Mouse (Mus musculus) hindbrain, postnatal 0 days (tissue): Measurements from ENCODE around the gene Slc29a3. TPM values are rescaled to one million over a fixed set of nuclear protein-coding genes. Genes with fewer than 3 reads are reported as not detected.

Experiments
- ATAC-seq: fragments of 200-750 bp; cut with Nextera tagmentation; 2 replicates; pipeline ENCODE4 v1.8.0; 2017; ENCODE audit warnings: mild to moderate bottlenecking, moderate TSS enrichment, moderate library complexity
- DNase-seq: peaks from one replicate; pipeline ENCODE4 v3.0.0-alpha.2; 2015; ENCODE audit warnings: low spot score
- H3K27ac ChIP-seq: fragments of 300-500 bp; sonication (generic); 2 replicates; pipeline ENCODE4 v1.5.1; 2014; ENCODE audit warnings: mild to moderate bottlenecking
- H3K27me3 ChIP-seq: fragments of 300-500 bp; sonication (generic); 2 replicates; pipeline ENCODE4 v1.6.1; 2014; ENCODE audit warnings: low read length, mixed read lengths; ENCODE audit not compliant: insufficient read depth
- H3K36me3 ChIP-seq: fragments of 300-500 bp; sonication (generic); 2 replicates; pipeline ENCODE4 v1.6.1; 2014; ENCODE audit warnings: low read length, mixed read lengths; ENCODE audit not compliant: insufficient read depth
- H3K4me1 ChIP-seq: fragments of 300-500 bp; sonication (generic); 2 replicates; pipeline ENCODE4 v1.6.1; 2014; ENCODE audit warnings: antibody characterized with exemption, low read length, mixed read lengths; ENCODE audit not compliant: insufficient read depth
- H3K4me2 ChIP-seq: fragments of 300-500 bp; sonication (generic); 2 replicates; pipeline ENCODE4 v1.6.1; 2014; ENCODE audit warnings: low read depth, mild to moderate bottlenecking, low read length, moderate library complexity, mixed read lengths
- H3K4me3 ChIP-seq: fragments of 300-500 bp; sonication (generic); 2 replicates; pipeline ENCODE4 v1.5.1; 2014; ENCODE audit warnings: low read length
- H3K9ac ChIP-seq: fragments of 300-500 bp; sonication (generic); replicated peaks from 2 replicates; pipeline ENCODE4 v1.6.1; 2014; ENCODE audit warnings: mild to moderate bottlenecking, low read length, moderate library complexity, mixed read lengths
- H3K9me3 ChIP-seq: fragments of 300-500 bp; sonication (generic); 2 replicates; pipeline ENCODE4 v1.6.1; 2016; ENCODE audit warnings: low read length, mixed read lengths
- CTCF ChIP-seq: IDR thresholded peaks from 2 replicates; pipeline ENCODE4 v1.5.1; 2016; ENCODE audit warnings: antibody characterized with exemption, control low read depth, low read depth
- WGBS: fragments of 180-500 bp; shearing (Covaris S2); extraction: QIAGEN DNeasy Blood & Tissue Kit; methylation state at CpG from one replicate; pipeline ENCODE4 v1.1.7; 2014; 5-methylcytosine and 5-hydroxymethylcytosine counted together
- polyA plus RNA-seq: library from polyadenylated mRNA; unstranded; fragments of >200 nt; fragmentation: Nextera tagmentation; extraction: Ambion mirVana; gene quantifications from 2 replicates; pipeline ENCODE4 v1.2.1, GENCODE M21; 2015
- total RNA-seq: library from RNA; depleted of rRNA; stranded (reverse); fragments of >200 nt; gene quantifications from 2 replicates; pipeline ENCODE4 v1.2.3, GENCODE M21; 2014

Slc29a3 gene
- total and polyA plus RNA-seq, 2 experiments from 2014 or later = 9.1 to 10.0 TPM

DNA sequence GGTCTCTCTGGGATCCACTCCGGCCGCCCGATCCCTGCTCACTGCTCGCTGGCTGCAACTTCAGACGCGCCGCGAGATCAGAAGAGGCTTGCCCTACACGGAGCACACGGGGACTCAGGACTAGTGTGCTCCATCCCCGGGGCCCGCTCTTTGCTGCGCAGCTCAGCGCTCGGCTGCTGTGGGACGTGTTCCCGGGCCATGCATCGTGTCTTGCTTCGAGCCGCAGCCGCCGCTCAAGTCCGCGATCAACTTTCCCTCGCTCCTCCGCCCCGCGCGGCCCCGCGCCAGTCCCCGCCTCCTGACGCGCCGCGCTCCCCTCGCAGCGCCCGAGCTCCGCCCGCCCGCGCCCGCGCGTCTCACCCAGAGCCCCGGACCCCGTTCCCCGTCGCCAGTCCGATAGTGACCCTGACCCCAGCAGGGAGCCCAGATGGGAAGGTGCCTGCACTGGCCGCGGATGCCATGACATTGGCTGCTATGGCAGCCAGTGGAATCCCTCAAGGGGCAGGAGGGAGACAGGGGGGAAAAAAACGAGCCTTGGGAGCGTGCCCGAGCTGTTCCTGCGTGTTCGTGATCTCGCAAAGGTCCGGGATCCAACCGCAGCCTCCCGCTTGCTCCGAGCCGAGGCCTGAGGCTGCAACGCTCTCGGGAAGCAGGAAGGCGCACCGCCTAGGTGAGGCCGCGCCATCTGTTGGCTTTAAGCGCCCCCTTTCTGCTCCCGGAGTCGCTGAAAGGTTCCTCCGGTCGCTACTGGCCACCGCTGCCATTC, 65.4 kb downstream of the Slc29a3 start:
- H3K27me3 ChIP-seq = peaks cover 36% of the 10 kb centered on the region
- H3K36me3 ChIP-seq = no peaks in the 10 kb centered on the region
- no peaks in the 10 kb centered on the region for H3K9me3 ChIP-seq
- peak; percentile 85 for TF ChIP-seq CTCF
- peak overlapping the region; percentile 56 for H3K4me3 ChIP-seq
- DNase-seq (peak; percentile 84), ATAC-seq (peak; percentile 64)
- peak overlapping the region; percentile 52 for H3K9ac ChIP-seq
- WGBS = under 1% methylated on average over 72 of the region's 76 CpGs
- peak overlapping the region; percentile 99 for H3K4me2 ChIP-seq
- H3K4me1 ChIP-seq = peaks cover 9% of the 10 kb centered on the region
- H3K27ac ChIP-seq = no peak overlapping the region

- H3K4me3 ChIP-seq = peak overlapping the region; percentile 56
- H3K9ac ChIP-seq = peak overlapping the region; percentile 52
- H3K27ac ChIP-seq = no peak overlapping the region
- DNase-seq (no peak), ATAC-seq (no peak)
- peak overlapping the region; percentile 99 for H3K4me2 ChIP-seq
- no peaks in the 10 kb centered on the region for H3K36me3 ChIP-seq
- TF ChIP-seq CTCF = no peak
- WGBS = under 1% methylated on average over 25 of the region's 37 CpGs
- peaks cover 7% of the 10 kb centered on the region for H3K4me1 ChIP-seq
- H3K9me3 ChIP-seq = no peaks in the 10 kb centered on the region
- peaks cover 36% of the 10 kb centered on the region for H3K27me3 ChIP-seq
These were observed 66.0 kb downstream of the Slc29a3 start for GRCm38 (mm10) chr10:60686641-60686975.

GRCm38 (mm10) chr10:60685764-60686640, 66.6 kb downstream of the Slc29a3 start:
- peak; percentile 1; the same call in 1 of the 2 replicates for TF ChIP-seq CTCF
- DNase-seq (no peak), ATAC-seq (no peak)
- Histone ChIP-seq H3K27ac (no peak overlapping the region), H3K4me2 (peak overlapping the region; percentile 99), H3K27me3 (peaks cover 36% of the 10 kb centered on the region), H3K4me1 (peaks cover 7% of the 10 kb centered on the region), H3K36me3 (no peaks in the 10 kb centered on the region), H3K4me3 (peak overlapping the region; percentile 56), H3K9me3 (no peaks in the 10 kb centered on the region), H3K9ac (no peak overlapping the region; the same call in 1 of the 2 replicates)
- 9% methylated on average over 50 of the region's 50 CpGs for WGBS

DNA sequence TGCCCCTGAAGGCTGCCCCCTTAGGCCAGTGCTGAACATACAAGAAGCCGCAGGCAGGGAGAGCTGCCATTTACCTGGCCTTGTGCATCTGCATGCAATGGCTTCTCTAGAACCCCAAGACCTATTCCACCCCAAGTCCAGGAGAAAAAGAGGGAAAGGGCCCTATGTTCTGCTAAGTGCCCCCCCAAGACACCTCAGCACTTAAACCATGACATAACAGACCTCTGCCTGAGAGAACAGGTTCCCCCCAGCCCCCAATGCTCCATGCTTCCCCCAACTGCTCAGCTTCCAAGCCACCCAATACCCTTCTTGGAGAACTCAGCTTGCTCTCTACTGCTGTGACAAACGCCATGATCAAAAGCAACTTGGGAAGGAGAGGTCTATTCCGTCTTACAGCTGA, 73.7 kb downstream of the Slc29a3 start:
- H3K4me2 ChIP-seq = no peak overlapping the region
- H3K36me3 ChIP-seq = no peaks in the 10 kb centered on the region
- no peak overlapping the region for H3K4me3 ChIP-seq
- ATAC-seq = no peak
- DNase-seq = no peak
- TF ChIP-seq CTCF = no peak
- 79% methylated on average over 3 of the region's 3 CpGs for WGBS
- H3K9me3 ChIP-seq = no peaks in the 10 kb centered on the region
- no peak overlapping the region for H3K9ac ChIP-seq
- no peak overlapping the region for H3K27ac ChIP-seq
- no peaks in the 10 kb centered on the region for H3K27me3 ChIP-seq
- no peaks in the 10 kb centered on the region for H3K4me1 ChIP-seq

DNA sequence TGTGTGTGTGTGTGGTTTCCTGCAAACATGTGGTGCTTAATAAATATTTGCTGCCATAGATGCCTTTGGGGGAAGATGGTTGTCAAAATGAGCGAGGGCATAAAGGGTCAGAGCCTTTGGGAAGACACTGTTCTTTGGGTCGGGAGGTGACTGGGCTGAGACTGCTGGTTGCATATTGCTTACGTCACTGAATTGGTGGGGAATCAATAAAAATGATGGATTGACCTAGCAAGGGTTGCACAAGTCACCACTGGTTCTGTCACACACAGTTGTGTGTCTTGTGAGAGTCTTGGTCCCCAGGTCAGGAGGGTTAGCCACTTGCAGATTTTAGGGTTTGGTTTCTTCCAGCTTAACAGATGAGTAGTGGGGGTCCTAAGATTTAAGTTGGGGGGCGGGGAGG, 75.3 kb downstream of the Slc29a3 start:
- DNase-seq (no peak), ATAC-seq (no peak)
- WGBS = 77% methylated on average over 4 of the region's 4 CpGs
- Histone ChIP-seq H3K9ac (no peak overlapping the region), H3K27me3 (no peaks in the 10 kb centered on the region), H3K4me3 (no peak overlapping the region), H3K27ac (no peak overlapping the region), H3K4me1 (no peaks in the 10 kb centered on the region), H3K36me3 (no peaks in the 10 kb centered on the region), H3K9me3 (no peaks in the 10 kb centered on the region), H3K4me2 (no peak overlapping the region)
- TF ChIP-seq CTCF = no peak

DNA sequence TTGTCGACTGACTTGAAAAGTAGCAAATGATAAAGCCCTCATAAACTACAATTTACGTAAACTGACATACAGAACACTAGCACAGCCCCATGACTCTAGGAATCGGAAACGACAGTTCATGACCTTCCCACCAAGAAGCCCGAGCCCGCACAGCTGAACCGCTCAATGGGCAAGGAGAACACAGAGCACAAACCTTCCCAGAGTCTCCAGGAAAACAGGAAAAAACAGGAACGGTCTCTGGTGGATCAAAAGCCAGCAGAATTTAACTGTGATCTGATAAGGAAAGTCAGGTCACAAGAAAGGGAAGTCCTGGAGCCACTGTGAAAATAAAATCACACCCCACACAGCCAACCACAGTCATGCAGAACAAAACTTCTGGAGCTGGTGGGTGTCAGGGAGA, 82.4 kb downstream of the Slc29a3 start:
- 66% methylated on average over 8 of the region's 8 CpGs for WGBS
- Histone ChIP-seq H3K4me1 (no peaks in the 10 kb centered on the region), H3K36me3 (no peaks in the 10 kb centered on the region), H3K9me3 (no peaks in the 10 kb centered on the region), H3K4me2 (no peak overlapping the region), H3K9ac (no peak overlapping the region), H3K27me3 (no peaks in the 10 kb centered on the region), H3K4me3 (no peak overlapping the region), H3K27ac (no peak overlapping the region)
- ATAC-seq (no peak), DNase-seq (no peak)
- TF ChIP-seq CTCF = no peak
